Mouse (Mus musculus) right cerebral cortex, postnatal 36 days (tissue): ENCODE results near the gene Rhbdd2.

Source experiments
- DNase-seq, 2 experiments: peaks; one replicate each; pipeline ENCODE4 v3.0.0; 2022; ENCODE audit warnings: low spot score in 2 of 2, mixed read lengths in 1 of 2

Rhbdd2 gene

GRCm38 (mm10) chr5:135682009-135682408 lies 49.6 kb downstream of the Rhbdd2 start:
- no peak for DNase-seq

GRCm38 (mm10) chr5:135682942-135683570 lies 50.6 kb downstream of the Rhbdd2 start:
- no peak for DNase-seq

- no peak for DNase-seq
Observed at GRCm38 (mm10) chr5:135690401-135690800, 58.0 kb downstream of the Rhbdd2 start.

GRCm38 (mm10) chr5:135691266-135691665 lies 58.8 kb downstream of the Rhbdd2 start:
- no peak for DNase-seq

GRCm38 (mm10) chr5:135693281-135693853 lies 60.9 kb downstream of the Rhbdd2 start:
- DNase-seq: no peak

- DNase-seq: no peak
Observed at GRCm38 (mm10) chr5:135695277-135695721, 62.9 kb downstream of the Rhbdd2 start.
